Mouse (Mus musculus) neutrophil, adult 65 days (primary cell): ENCODE results near the gene A130010J15Rik. TPM values are rescaled to one million over a fixed set of nuclear protein-coding genes. Genes with fewer than 3 reads are reported as not detected.

ENCODE experiments used
- total RNA-seq: library from RNA; stranded (reverse); gene quantifications from 2 replicates; pipeline ENCODE4 v1.2.4, GENCODE M21; 2023

Gene A130010J15Rik
- total RNA-seq: 1.4 and 1.8 TPM in 2 replicates

GRCm38 (mm10) chr1:193167746-193168145, at the start of gene A130010J15Rik:
A130010J15Rik (plus strand) TSS chr1:193168046.

GRCm38 (mm10) chr1:193129786-193130455, 37.9 kb upstream of the A130010J15Rik start, which contains the start of gene Diexf:
Diexf (minus strand) TSS chr1:193130272.

GRCm38 (mm10) chr1:193152872-193153271, 15.0 kb upstream of the A130010J15Rik start, which contains the start of gene Irf6:
Irf6 (plus strand) TSS chr1:193153111.

GRCm38 (mm10) chr1:193201383-193201778, 33.5 kb downstream of the A130010J15Rik start, which contains the start of gene Traf3ip3:
Traf3ip3 (minus strand) TSS chr1:193201703.

GRCm38 (mm10) chr1:193207503-193207902, 39.7 kb downstream of the A130010J15Rik start, which contains the start of gene Lamb3:
Lamb3 (plus strand) TSS chr1:193207699.

Other genes with a start within 250 kb of the A130010J15Rik start
- not detected in 2 replicates for gene Syt14, start 132.3 kb upstream of the A130010J15Rik start, total RNA-seq
- 9.3 and 21.1 TPM in 2 replicates for gene Diexf, start 37.8 kb upstream of the A130010J15Rik start, total RNA-seq
- gene Irf6, start 14.9 kb upstream of the A130010J15Rik start, total RNA-seq: not detected in 2 replicates
- 239 and 258 TPM in 2 replicates for gene Traf3ip3, start 33.7 kb downstream of the A130010J15Rik start, total RNA-seq
- gene Lamb3, start 39.7 kb downstream of the A130010J15Rik start, total RNA-seq: 10.3 and 16.6 TPM in 2 replicates
- gene Hsd11b1, start 96.0 kb downstream of the A130010J15Rik start, total RNA-seq: 131 and 143 TPM in 2 replicates
- 236 and 342 TPM in 2 replicates for gene G0s2, start 105.2 kb downstream of the A130010J15Rik start, total RNA-seq
- not detected in 2 replicates for gene Camk1g, start 202.3 kb downstream of the A130010J15Rik start, total RNA-seq